Mouse (Mus musculus) intestine, postnatal 0 days (tissue): Measurements from ENCODE around the gene Olfr114. TPM values are rescaled to one million over a fixed set of nuclear protein-coding genes. Genes with fewer than 3 reads are reported as not detected.

Source experiments
- ATAC-seq: fragments of 200-750 bp; cut with Nextera tagmentation; 2 replicates; pipeline ENCODE4 v1.8.0; 2017; ENCODE audit warnings: mild to moderate bottlenecking, moderate TSS enrichment, moderate library complexity
- H3K27ac ChIP-seq: fragments of 300-500 bp; sonication (generic); 2 replicates; pipeline ENCODE4 v1.5.1; 2014; ENCODE audit warnings: mild to moderate bottlenecking, low read depth, low read length, moderate library complexity
- H3K27me3 ChIP-seq: fragments of 300-500 bp; sonication (generic); replicated peaks from 2 replicates; pipeline ENCODE4 v1.6.1; 2014; ENCODE audit warnings: low read length, mixed read lengths; ENCODE audit not compliant: control insufficient read depth, insufficient read depth
- H3K36me3 ChIP-seq: fragments of 300-500 bp; sonication (generic); 2 replicates; pipeline ENCODE4 v1.6.1; 2014; ENCODE audit warnings: mild to moderate bottlenecking, moderate library complexity; ENCODE audit not compliant: control insufficient read depth, insufficient read depth
- H3K4me1 ChIP-seq: fragments of 300-500 bp; sonication (generic); replicated peaks from 2 replicates; pipeline ENCODE4 v1.6.1; 2014; ENCODE audit warnings: antibody characterized with exemption, low read length, mixed read lengths; ENCODE audit not compliant: control insufficient read depth, insufficient read depth
- H3K4me2 ChIP-seq: fragments of 300-500 bp; sonication (generic); replicated peaks from 2 replicates; pipeline ENCODE4 v1.6.1; 2014; ENCODE audit warnings: low read depth, mild to moderate bottlenecking, moderate library complexity
- H3K4me3 ChIP-seq: fragments of 300-500 bp; sonication (generic); 2 replicates; pipeline ENCODE4 v1.5.1; 2014; ENCODE audit warnings: low read depth, low read length
- H3K9ac ChIP-seq: fragments of 300-500 bp; sonication (generic); 2 replicates; pipeline ENCODE4 v1.6.1; 2014; ENCODE audit warnings: mild to moderate bottlenecking, low read depth, low read length
- H3K9me3 ChIP-seq: fragments of 300-500 bp; sonication (generic); 2 replicates; pipeline ENCODE4 v1.6.1; 2016; ENCODE audit warnings: mixed run types; ENCODE audit not compliant: control insufficient read depth
- CTCF ChIP-seq: sonication (generic); IDR thresholded peaks from 2 replicates; pipeline ENCODE4 v1.5.1; 2016; ENCODE audit warnings: low read depth, mild to moderate bottlenecking, control low read depth, antibody characterized with exemption, moderate library complexity
- WGBS: fragments of 180-500 bp; shearing (Covaris S2); extraction: QIAGEN DNeasy Blood & Tissue Kit; methylation state at CpG from one replicate; pipeline ENCODE4 v1.1.7; 2014; 5-methylcytosine and 5-hydroxymethylcytosine counted together
- polyA plus RNA-seq: library from polyadenylated mRNA; unstranded; fragments of >200 nt; fragmentation: Nextera tagmentation; extraction: Ambion mirVana; gene quantifications from 2 replicates; pipeline ENCODE4 v1.2.1, GENCODE M21; 2015

Olfr114 gene
- polyA plus RNA-seq, 1 experiment from 2014 or later, result not detected

DNA sequence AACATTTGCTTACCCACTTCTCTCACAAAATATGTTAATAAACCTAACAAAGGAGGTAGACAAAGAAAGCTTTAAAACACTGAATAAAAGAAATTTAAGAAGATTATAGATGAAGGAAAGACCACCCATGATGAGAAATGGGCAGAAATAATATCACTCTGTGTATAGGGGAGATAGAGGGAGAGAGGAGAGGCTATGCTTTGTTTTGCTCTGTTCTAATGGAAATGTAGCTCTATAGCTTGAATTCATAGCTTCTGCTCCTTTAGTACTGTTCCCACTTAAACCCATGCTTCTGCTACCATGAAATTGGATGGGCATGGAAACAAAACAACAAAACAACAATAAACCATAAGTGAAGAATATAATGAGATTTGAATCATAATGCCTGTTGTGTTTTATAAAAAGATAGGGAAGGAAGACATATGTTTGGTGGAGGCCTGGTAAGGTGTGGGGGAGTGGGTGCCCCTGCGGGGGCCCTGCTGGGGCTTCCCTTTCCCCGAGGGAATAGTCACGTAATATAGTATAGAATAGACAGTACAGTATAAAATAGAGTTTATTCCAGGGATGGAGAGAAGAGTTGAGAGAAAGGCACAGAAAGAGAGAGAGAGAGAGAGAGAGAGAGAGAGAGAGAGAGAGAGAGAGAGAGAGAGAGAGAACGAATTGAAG lies 51.0 kb downstream of the Olfr114 start:
- WGBS, result 89% methylated on average over 4 of the region's 4 CpGs
- H3K36me3 ChIP-seq, result no peaks in the 10 kb centered on the region
- no peak overlapping the region for H3K9ac ChIP-seq
- H3K4me2 ChIP-seq, result no peak overlapping the region
- no peak overlapping the region for H3K4me3 ChIP-seq
- TF ChIP-seq CTCF, result no peak
- ATAC-seq, result no peak
- H3K9me3 ChIP-seq, result no peaks in the 10 kb centered on the region
- H3K27ac ChIP-seq, result no peak overlapping the region
- H3K27me3 ChIP-seq, result no peaks in the 10 kb centered on the region
- H3K4me1 ChIP-seq, result no peaks in the 10 kb centered on the region

Other genes with a start within 250 kb of the Olfr114 start
- gene Olfr104-ps, start 233.2 kb downstream of the Olfr114 start, polyA plus RNA-seq, result not detected in 2 replicates
- not detected in 2 replicates for gene Olfr105-ps, start 213.7 kb downstream of the Olfr114 start, polyA plus RNA-seq
- not detected in 2 replicates for gene Olfr106-ps, start 202.3 kb downstream of the Olfr114 start, polyA plus RNA-seq
- gene Olfr107, start 193.5 kb downstream of the Olfr114 start, polyA plus RNA-seq, result not detected in 2 replicates
- not detected in 2 replicates for gene Olfr108, start 147.3 kb downstream of the Olfr114 start, polyA plus RNA-seq
- not detected in 2 replicates for gene Olfr109, start 133.8 kb downstream of the Olfr114 start, polyA plus RNA-seq
- 0.12 and 0.18 TPM in 2 replicates for gene H2-M2, start 109.2 kb downstream of the Olfr114 start, polyA plus RNA-seq
- not detected in 2 replicates for gene Olfr110, start 100.3 kb downstream of the Olfr114 start, polyA plus RNA-seq
- gene Olfr111, start 84.7 kb downstream of the Olfr114 start, polyA plus RNA-seq, result not detected in 2 replicates
- gene Olfr112, start 23.3 kb downstream of the Olfr114 start, polyA plus RNA-seq, result not detected in 2 replicates
- gene Olfr113, start 15.1 kb downstream of the Olfr114 start, polyA plus RNA-seq, result not detected in 2 replicates
- not detected in 2 replicates for gene Olfr115, start 34.4 kb upstream of the Olfr114 start, polyA plus RNA-seq
- gene Olfr116, start 34.5 kb upstream of the Olfr114 start, polyA plus RNA-seq, result not detected in 2 replicates
- gene Olfr117, start 71.0 kb upstream of the Olfr114 start, polyA plus RNA-seq, result not detected in 2 replicates
- gene Olfr118, start 74.2 kb upstream of the Olfr114 start, polyA plus RNA-seq, result not detected in 2 replicates
- not detected in 2 replicates for gene Olfr119, start 103.8 kb upstream of the Olfr114 start, polyA plus RNA-seq
- not detected in 2 replicates for gene Olfr120, start 129.1 kb upstream of the Olfr114 start, polyA plus RNA-seq
- gene Olfr121, start 156.1 kb upstream of the Olfr114 start, polyA plus RNA-seq, result not detected in 2 replicates
- gene Olfr122, start 175.9 kb upstream of the Olfr114 start, polyA plus RNA-seq, result not detected in 2 replicates
- gene Olfr123, start 200.8 kb upstream of the Olfr114 start, polyA plus RNA-seq, result not detected in 2 replicates
- not detected in 2 replicates for gene Olfr124, start 207.1 kb upstream of the Olfr114 start, polyA plus RNA-seq
- gene Olfr125, start 240.2 kb upstream of the Olfr114 start, polyA plus RNA-seq, result not detected in 2 replicates